Mouse (Mus musculus): Measurements from ENCODE around the gene Tamm41. TPM values are rescaled to one million over a fixed set of nuclear protein-coding genes. Genes with fewer than 3 reads are reported as not detected.
A peak's percentile ranks its signal among the peaks of the same experiment; 100 is the strongest.

The Tamm41 gene
- polyA plus RNA-seq (2012; rRNA removed) = 12.5 and 15.5 TPM in 2 replicates

DNA sequence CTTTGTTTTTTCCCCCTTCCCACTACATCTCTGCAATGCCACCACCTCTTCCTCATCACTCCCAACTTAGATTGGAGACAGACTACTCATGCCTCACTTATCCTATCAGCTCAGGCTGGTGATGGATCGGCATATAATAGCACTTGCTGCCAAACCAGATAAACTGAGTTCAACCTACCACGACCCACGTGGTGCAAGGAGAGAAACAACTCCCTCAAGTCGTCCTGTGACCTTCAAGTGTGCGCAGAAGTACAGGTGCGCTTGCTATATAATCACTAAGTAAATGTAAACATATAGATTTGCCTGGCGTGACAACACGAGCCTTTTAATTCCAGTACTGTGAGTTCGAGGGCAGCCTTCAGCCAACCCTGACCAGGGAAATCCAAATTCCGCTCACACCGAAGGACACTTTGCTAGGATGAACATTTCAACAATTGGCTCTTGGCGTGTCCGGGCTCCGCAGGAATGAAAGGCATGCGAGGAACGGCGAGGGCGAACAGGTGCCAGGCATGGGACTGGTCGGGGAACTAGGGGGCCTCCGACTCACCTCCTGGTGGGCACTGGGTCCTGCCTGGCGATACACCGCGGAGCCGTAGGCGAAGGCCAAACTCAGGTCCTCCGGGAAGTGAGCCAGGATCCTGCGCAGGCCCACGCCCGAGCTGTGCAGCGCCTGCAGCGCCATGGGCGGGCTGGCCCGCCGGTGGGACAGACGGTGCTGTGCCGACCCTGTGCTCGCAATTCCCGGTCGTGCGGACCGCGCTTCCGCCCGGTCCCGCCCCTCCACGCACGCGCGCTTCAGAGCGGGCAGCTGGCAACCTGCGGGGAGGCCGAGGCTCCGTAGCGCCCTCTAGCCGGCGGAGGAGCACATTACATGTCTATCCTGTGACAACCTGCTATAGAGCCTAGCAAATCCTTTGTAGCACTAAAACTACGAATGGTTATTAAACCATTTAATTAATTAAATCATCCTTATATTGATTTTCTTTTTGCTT, at the start of gene Tamm41:
TSS of gene Tamm41 (minus strand) at position 774 of the 992 bp plus-strand sequence.
- peak; percentile 73 for DNase-seq (ENCODE audit: low spot score)

DNA sequence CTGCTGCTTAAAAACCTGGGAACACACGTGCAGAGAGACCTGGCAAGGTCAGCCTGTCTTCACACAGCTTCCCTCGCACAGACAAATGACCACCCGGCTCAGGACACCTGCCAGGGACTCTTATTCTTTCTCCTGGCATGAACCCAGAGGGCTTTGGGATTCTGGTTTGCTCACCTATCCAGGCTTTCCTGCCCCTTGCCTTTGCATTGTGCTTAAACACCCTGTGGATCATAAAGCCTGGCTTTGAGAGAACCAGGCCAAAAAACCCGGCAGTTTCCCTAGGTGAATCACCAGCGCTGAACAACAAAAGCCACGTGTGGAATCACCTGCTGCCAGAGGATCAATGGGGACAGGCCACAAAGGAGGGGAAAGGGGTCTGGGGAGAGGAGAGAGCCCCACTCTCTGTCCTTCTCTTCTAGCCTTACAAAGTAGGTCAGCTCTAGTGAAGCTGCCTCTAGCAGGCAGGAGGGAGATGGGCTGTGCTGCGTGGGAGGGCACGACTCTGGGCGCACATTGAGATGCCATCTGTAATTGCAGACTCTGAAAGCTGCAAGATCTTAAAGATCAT, 47.7 kb upstream of the Tamm41 start:
- no peak for DNase-seq (ENCODE audit: low spot score)

DNA sequence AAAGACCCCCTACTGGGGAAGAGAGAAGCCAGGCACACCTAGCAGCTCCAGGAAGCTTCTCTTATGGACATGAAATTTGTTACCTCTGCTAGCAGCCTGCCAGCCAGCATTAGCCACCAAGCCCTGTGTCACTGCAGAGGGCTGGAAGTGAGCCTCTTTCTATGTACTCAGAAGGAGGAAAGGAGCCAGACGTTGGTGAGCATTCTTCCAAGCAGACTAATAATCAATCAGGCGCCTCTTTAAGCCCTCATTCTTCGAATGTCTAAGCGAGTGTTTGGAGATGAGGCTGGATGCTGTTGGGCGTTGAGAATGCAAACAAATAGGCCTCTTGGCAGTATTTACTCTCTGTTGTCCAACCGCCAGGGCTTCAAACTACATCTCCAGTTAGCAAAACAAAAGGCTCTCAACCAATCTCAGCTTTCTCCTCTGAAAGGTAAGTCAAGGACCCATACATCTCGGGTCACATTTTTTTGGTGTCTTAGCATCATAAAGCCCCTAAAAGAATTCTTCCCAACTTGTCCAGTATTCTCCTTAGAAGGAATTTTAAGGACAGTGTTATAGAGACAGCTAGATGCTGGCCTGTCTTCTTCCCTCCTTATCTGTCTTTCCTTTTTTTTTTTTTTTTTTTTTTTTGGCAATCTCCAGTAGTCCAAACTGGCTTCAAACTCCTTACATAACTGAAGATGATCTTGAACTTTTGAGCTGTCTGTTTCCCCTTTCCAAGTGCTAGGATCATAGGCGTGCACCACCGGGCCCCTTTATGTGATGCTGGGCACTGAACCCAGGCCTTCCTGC, 39.3 kb upstream of the Tamm41 start:
- DNase-seq (ENCODE audit: low spot score) = no peak

DNA sequence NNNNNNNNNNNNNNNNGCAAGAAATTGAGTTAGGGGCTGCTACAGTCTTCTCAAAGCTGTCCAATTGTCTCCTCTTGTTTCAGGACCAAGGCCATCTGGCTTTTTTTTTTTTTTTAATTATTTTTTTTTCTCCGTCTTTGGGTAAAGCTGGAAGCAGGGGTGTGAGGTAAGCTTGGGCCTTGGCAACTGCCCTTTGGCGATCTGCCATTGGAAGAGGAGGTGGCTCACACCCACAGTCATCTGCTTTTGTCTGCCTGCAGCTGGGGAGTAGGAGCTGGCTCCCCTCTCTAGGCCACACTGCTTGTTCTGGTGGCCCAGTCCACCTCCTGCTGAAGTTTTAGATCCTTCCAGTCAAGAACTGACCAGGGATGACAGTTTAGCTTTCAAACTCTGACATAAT, 34.3 kb upstream of the Tamm41 start:
- no peak for DNase-seq (ENCODE audit: low spot score)

DNA sequence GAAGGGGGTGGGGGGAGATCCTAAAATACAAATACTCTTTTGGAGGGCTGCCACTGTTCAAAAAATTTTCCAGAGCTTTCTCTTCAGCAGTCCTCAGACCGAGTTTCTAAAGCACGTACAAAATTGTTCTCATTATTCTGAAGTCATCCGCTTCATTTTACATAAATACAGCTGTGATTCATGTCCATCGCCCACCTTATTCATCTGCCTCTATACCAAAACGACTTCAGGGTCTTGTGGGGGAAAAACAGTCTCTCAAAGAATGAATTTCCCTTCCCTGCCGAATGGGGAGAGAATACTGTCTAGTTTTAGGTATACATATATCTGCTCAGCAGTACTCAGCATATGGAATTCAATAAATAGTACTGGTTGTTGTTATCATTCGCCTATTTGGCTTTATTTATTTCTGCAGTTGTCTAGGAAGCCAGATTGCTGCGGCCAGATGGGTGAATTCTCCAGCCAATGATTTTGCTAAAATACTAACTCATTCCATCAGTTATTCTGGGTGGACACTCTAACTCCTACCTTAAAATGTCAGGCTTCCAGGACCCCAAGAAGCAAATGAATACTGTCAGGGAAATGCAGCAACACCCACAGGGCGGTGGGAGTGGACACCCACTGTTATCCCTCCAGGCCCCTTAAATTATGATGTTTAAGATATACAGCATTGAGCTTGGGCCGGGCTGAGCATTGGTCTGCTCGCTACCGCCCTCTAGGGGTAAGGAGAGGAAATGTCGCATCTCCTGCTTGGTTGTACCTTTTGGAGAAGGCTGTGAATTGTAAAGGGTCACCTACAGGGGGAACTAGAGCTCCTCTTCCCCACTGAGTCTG, 27.9 kb upstream of the Tamm41 start:
- DNase-seq (ENCODE audit: low spot score) = no peak

DNA sequence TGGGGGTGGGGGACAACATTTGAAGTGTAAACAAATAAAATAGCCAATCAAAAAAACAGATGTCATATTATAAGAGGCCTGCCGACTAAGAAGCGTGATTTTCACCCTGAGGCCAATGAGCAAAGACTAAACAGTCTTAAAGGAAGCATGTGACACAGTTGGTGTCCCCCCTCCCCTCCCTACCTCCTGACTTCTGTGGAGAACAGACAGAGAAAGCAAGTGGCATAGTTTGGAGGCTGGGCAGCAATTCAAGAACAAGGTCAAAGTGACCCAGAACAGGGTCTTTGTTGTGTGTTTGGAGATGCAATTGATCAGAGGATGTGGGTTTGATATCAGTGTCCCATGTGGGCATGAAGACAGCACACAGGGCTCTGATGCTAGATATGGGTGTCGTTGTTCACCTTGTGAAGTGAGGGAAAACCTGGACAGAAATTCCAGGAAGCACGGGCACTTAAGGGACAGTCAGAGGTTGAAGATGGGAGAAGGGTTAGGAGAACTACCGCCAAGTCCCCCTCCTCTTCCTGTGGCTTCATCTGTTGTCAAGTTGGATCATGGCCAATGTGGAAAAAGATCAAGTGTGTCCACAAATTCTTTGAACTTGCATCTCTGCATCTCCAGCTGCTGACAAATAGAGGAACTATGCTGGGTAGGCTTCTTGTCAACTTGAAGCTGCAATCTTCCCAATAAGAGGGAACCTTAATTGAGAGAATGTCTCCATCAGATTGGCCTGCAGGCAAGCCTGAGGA, 25.1 kb upstream of the Tamm41 start:
- DNase-seq (ENCODE audit: low spot score) = no peak

DNA sequence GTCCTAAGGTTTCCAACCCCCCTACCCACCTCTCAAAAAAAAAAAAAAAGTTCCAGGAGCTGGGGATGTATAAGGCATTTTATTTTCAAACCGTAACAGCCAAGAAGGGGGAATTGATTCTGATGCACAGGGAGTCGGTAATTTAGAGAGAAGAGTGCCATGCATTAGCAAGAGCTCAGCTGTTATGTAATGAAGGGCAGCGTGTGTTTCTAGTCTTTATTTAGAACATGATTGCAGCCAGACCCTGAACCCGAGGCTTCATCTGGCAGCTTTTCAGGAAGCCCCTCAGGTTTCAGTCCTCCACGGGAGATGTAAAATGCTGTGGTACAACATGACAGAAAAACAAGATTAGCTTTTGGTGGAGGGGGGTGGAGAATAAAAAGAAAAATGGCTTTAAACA, 21.6 kb upstream of the Tamm41 start:
- DNase-seq (ENCODE audit: low spot score) = no peak

DNA sequence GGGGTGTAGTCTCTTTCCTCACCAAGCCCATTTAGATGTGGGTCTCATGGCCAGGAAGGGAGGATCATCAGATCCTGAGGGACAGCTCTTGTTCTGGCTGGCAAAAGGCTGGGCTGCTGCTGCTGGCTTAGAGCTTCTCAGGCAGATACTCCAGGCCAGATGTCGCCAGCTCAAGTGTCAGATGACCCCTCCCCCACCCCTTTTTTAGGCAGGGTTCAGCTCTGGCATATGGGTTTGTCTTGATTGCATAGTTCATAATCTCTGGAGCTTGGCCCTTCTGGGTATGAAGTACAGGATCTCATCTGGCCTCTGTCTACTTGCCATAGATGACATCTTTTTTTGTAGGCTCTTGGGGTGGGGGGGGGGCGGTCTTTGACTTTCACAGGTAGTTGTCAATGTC, 19.0 kb upstream of the Tamm41 start:
- DNase-seq (ENCODE audit: low spot score) = no peak

DNA sequence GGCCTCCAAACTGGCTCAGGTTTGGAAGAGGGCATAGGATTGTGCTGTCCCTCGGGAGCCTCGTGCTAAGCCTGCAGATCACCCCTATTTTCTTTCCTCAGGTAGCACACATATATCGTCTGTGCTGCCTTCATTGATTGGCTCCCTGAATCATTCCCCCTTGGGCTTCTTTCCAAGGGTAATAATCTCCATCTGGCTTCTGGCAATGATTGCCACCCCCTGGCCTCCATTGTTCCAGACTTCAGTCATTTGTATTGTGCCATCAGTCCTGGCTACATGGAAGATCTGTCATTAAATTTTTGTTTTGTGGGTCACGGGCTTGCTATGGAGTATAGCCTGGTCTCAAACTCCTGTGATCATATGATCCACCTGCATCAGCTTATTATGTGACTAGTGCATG, 17.8 kb upstream of the Tamm41 start:
- DNase-seq (ENCODE audit: low spot score) = no peak

DNA sequence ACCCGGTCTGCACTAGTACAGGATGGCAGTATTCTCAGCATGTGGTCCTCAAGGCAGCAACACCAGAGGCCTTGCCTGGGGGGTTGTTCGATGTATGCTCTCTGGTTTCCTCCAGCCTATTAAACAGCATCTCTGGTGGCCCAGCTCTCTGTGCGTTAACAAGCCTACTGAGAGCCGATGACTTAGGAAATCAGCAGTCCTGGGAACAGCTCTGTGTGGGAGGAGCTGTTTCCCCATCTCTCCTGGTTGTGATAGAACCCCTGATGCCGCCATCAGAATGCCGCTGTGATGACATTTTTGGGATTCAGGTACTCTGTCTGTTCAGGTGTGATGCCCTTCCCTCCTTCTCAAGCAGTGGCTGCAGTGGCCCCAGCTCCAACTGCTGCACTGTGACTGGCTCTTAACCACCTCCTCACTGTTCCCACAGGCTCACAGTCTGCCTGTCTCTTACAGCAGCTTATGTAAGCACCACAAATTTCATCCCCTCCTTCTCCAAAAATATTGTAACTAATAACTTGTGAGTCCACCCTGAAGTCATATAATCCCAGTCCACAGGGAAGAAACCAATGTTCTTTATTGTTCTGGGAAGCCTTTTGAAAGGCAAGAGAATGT, 14.0 kb upstream of the Tamm41 start:
- no peak for DNase-seq (ENCODE audit: low spot score)

DNA sequence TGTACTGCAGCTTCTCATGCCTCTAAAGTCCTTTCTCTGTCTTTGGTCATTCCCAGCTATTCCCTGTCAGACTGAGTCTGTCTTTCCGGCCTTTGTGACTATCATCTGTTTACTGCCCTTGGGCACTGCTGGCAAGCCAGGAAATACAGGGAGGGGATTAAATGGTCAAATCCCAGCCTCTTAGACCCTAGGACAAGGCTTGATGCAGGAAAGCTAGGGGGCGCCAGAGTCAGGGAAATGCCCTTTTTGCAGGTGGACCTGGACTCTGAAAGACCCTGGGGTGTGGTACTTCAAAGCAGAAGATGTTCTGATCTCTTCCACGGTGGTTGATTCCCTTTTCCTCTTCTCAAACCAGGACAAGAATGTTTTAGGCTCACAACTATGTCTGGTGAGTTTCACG, 11.3 kb upstream of the Tamm41 start:
- no peak for DNase-seq (ENCODE audit: low spot score)

DNA sequence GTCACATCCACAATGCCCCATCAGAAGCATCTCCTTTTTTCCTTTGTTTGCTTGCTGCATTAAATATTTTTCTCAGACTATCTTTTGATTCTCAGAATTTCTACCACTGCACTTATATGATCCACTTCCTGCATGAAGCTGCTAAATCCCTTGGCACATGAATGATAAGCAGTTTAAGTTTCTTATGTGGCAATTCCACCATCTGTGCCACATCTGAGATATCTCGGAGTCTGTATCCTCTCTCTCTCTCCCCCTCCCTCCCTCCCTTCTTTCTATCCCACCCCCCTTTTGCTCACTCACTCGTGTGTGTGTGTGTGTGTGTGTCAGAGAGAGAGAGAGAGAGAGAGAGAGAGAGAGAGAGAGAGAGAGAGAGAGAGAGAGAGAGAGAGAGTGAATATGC, 10.1 kb upstream of the Tamm41 start:
- DNase-seq (ENCODE audit: low spot score) = no peak

DNA sequence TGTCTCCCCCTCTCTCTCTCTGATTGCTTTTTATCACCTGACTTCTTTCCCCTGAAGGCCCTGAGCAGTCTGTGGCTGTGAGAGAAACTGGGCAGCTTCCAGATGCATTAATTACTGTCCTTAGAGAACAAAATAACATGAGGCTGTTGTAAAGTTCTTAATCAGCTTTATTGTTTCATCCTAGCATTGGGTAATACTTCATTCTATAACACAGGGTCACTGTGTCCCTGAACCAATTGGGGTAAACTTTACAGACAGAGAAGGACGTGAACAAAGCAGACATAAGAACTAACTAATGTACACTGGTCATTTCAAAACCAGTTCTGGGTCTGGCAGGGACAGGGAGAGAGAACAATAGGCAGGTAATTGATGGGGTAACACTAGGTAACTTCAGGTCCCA, 8.4 kb upstream of the Tamm41 start:
- DNase-seq (ENCODE audit: low spot score) = no peak

DNA sequence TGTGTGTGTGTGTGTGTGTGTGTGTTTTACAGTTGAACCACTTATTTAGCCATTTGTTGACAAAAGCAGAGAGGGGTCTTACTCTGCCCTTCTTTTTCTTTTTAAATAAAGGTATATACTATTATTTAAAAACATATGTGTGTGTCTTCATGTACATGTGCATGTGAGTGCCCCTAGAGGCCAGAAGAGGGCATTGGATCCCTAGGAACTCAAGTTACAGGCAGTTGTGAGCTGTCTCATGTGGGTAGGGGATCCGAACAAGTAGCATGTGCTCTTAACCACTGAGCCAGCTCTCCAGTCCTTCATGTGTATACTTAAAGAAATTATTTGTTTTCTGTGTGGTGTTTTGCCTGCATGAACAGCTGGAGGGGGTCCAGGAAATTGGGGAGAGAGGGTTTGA, 7.0 kb upstream of the Tamm41 start:
- no peak for DNase-seq (ENCODE audit: low spot score)

DNA sequence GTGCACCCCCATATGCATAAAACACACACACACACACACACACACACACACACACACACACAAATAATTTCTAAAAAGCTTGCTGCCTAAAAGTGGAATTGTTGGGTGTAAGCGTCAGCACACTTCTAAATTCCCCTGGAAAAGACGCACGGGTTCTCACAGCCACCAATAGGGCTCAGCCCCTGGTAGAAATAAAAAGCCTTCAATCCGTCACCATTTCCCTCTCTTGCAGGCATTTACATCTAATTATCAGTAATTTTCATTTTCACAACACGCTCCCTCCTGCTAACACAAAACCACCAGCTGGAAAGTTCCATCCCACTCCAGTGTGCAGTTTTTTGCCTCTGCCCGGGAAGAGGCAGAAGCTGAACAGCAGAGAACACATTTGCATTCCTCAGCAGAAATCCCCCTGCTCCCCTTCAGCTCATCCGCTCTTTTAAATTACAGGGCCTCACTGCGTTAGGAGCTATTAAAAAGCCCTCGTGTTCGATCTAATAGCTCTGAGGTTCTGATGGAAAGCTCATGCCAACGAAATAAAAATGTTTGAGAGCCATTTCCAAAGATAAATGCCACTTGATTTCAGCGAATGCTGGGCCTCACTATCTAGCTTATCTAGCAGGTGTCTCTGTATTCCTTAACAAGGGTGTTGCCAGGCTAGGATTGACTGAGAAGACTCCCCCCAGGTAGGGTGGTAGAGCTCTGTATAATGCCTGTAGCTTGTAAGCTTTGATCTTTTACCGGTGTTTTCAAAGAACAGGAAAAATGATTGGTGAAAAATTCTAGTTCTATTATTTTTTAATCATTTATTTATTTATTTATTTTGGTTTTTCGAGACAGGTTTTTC, 6.2 kb upstream of the Tamm41 start:
- DNase-seq (ENCODE audit: low spot score) = no peak

DNA sequence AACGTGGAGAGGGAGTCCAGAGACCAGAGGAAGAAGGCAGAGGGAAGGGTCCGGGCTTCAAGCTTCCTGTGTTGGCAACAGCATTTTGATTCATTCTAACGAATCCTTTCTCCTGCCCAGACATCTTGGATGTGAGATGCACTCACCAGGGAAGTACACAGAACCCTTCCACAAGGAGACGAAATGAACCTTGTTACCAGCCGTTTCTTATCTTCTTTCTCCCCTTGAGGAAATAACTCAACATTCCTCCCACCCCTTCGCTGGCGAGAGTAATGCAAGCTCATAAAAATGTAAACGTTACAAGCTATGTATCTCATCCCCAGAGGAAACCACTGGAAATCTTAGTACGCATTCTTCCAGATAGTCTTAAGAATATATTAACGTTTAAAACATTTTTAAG, 4.9 kb upstream of the Tamm41 start:
- no peak for DNase-seq (ENCODE audit: low spot score)

DNA sequence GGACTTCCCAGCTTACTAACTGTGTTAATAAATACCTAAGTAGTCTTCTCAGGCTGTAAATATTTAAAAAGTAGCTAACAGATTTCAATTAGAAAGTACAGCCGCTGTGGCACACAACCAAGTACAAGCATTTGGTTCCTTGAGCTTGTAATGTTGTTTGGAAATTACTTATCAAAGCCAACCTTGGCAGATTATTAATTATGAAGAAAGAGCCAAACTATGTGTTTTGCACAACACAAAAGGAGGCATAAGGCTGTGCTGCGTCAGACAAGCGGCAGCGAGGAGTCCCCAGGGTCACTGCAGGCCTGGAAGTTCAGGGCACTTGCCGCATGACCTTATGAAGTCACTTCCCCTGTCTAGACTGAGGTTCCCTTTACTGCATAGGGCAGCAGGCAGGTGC, 4.2 kb downstream of the Tamm41 start:
- no peak for DNase-seq (ENCODE audit: low spot score)

DNA sequence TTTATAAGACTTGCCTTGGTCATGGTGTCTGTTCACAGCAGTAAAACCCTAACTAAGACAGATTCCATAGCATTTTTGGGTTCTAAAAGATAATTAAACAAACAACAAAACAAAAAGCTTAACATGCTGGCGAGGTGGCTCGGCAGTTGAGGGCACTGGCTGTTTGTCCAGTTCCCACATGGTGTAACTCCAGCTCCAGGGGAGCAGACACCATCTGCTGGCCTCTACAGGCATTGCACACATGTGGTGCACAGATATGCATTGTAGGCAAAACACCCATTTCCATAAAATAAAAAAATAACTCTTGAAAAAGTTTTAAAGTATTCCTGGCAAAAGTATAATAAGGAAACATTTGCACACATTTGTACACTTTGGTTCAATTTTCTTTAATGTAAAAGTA, 7.6 kb downstream of the Tamm41 start:
- DNase-seq (ENCODE audit: low spot score) = no peak

DNA sequence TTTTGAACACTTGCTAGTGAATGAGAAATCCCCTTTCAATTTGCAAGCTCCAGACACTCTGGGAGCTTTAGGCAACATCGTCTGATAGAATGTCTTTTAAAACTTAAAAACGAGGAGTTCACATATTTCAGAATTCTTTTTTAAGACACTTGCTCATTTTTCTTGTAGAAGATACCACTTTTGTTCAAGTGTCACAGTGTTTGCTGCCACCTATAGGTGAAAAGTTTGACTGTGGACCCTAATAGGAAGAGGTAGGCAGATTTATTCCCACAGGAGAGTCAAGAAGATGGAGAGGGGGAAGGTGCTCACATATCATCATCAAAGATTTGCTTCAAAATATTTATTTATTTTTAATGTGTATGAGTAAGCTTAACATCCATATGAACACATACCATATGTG, 8.4 kb downstream of the Tamm41 start:
- DNase-seq (ENCODE audit: low spot score) = no peak
